In genomic region chr11:117643240-117643639, GRCm38 (mm10) we compare ENCODE assay signal across 12 mouse cellular contexts. TPM values are rescaled to one million over a fixed set of nuclear protein-coding genes. Genes with fewer than 3 reads are reported as not detected.
A peak's percentile ranks its signal among the peaks of the same experiment; 100 is the strongest.
DNase-seq lines count a peak whose midpoint lies in the region; ATAC-seq and TF ChIP-seq lines count a peak whose summit lies in the region.
"Had no signal": no experiment of that assay in that cellular context is flagged by ENCODE, and none has a peak within 500 bp of the region (broad histone marks: within the 10 kb centered on the region; RNA-seq: fewer than 3 reads in every experiment).

No protein-coding gene starts in this region.

- ATAC-seq in heart, embryonic 12.5 days (ENCODE audit: insufficient number of reproducible peaks, low FRiP score): no peak

- no peak for TF ChIP-seq POLR2A in myocyte (IDR thresholded peaks at IDR 0.05; ENCODE audit: insufficient read length, low read depth)

- H3K4me3 ChIP-seq in heart, embryonic 12.5 days: no peak overlapping the region
- no peak overlapping the region for H3K4me3 ChIP-seq in myocyte
- H3K4me3 ChIP-seq: embryonic facial prominence, embryonic 15.5 days; limb, embryonic 13.5 days; lung, embryonic 15.5 days; midbrain, embryonic 10.5 days had no signal

- peaks cover 13% of the 10 kb centered on the region for H3K4me1 ChIP-seq in heart, embryonic 12.5 days (replicated peaks)
- H3K4me1 ChIP-seq: embryonic facial prominence, embryonic 15.5 days; lung, embryonic 15.5 days had no signal

- DNase-seq in adrenal gland, postnatal 14 days: peak; percentile 9
- no peak for DNase-seq in adrenal gland, adult 8-10 months
- DNase-seq in heart, postnatal 10 days: peak; percentile 20 to 37
- DNase-seq in left cerebral cortex, postnatal 4 days: peak; percentile 29
- DNase-seq in left cerebral cortex, postnatal 36 days (ENCODE audit: low spot score in 2 of 2): no peak
- DNase-seq in adrenal gland, postnatal 36 days: no peak

- no peak overlapping the region for H3K4me2 ChIP-seq in heart, embryonic 12.5 days
- H3K4me2 ChIP-seq in myocyte (ENCODE audit: low read depth): peak overlapping the region; percentile 22
- H3K4me2 ChIP-seq: embryonic facial prominence, embryonic 15.5 days; limb, embryonic 13.5 days; lung, embryonic 15.5 days had no signal

- no peak overlapping the region for H3ac ChIP-seq in myocyte (ENCODE audit: control insufficient read depth, insufficient read length)

- intact Hi-C loops in heart, postnatal 10 days (cut with DNase I): no loop called here
- intact Hi-C loops in left cerebral cortex, postnatal 4 days (cut with DNase I): no loop called here
- intact Hi-C loops in left cerebral cortex, postnatal 36 days (cut with DNase I): no loop called here

- H3K79me2 ChIP-seq in myocyte (ENCODE audit: control insufficient read depth, insufficient read depth): no peaks in the 10 kb centered on the region

- H3K36me3 ChIP-seq in heart, embryonic 12.5 days: no peaks in the 10 kb centered on the region
- H3K36me3 ChIP-seq in myocyte (ENCODE audit: control insufficient read depth, insufficient read depth): no peaks in the 10 kb centered on the region
- H3K36me3 ChIP-seq: embryonic facial prominence, embryonic 15.5 days; limb, embryonic 13.5 days; lung, embryonic 15.5 days; midbrain, embryonic 10.5 days had no signal

- no peaks in the 10 kb centered on the region for H3K9me3 ChIP-seq in heart, embryonic 12.5 days (replicated peaks)
- H3K9me3 ChIP-seq: embryonic facial prominence, embryonic 15.5 days; limb, embryonic 13.5 days; lung, embryonic 15.5 days; midbrain, embryonic 10.5 days had no signal

- H3K27ac ChIP-seq in heart, embryonic 12.5 days (ENCODE audit: poor library complexity, severe bottlenecking): no peak overlapping the region
- H3K27ac ChIP-seq: embryonic facial prominence, embryonic 15.5 days; limb, embryonic 13.5 days; lung, embryonic 15.5 days; midbrain, embryonic 10.5 days had no signal

- H3K27me3 ChIP-seq in heart, embryonic 12.5 days (replicated peaks): peaks cover 16% of the 10 kb centered on the region; the same call in 1 of the 2 replicates
- peaks cover 4% of the 10 kb centered on the region for H3K27me3 ChIP-seq in myocyte (ENCODE audit: control insufficient read depth, insufficient read depth, insufficient read length)
- H3K27me3 ChIP-seq: embryonic facial prominence, embryonic 15.5 days; limb, embryonic 13.5 days; lung, embryonic 15.5 days had no signal

- H3K9ac ChIP-seq in heart, embryonic 12.5 days: no peak overlapping the region
- H3K9ac ChIP-seq: embryonic facial prominence, embryonic 15.5 days; limb, embryonic 13.5 days; lung, embryonic 15.5 days had no signal

- WGBS in heart, embryonic 12.5 days: 59% methylated on average over 10 of the region's 10 CpGs

TF ChIP-seq in myocyte, 11 proteins besides CTCF, POLR2A, EP300 and RAD21:
- no peak for TF ChIP-seq POLR2AphosphoS2 (IDR thresholded peaks at IDR 0.05; ENCODE audit: insufficient read length, low read depth)
- no peak for TF ChIP-seq MAX (IDR thresholded peaks at IDR 0.05; ENCODE audit: low read depth)
- TF ChIP-seq TCF3 (IDR thresholded peaks at IDR 0.05; ENCODE audit: insufficient read length, low read depth): no peak
- TF ChIP-seq E2F4 (IDR thresholded peaks at IDR 0.05; ENCODE audit: insufficient read depth): no peak
- no peak for TF ChIP-seq TCF12 (IDR thresholded peaks at IDR 0.05; ENCODE audit: insufficient read depth, poor library complexity, severe bottlenecking)
- TF ChIP-seq SRF (IDR thresholded peaks at IDR 0.05; ENCODE audit: control insufficient read depth, insufficient read length, low read depth): no peak
- TF ChIP-seq REST (IDR thresholded peaks at IDR 0.05; ENCODE audit: insufficient read depth, insufficient read length): no peak
- TF ChIP-seq USF1 (IDR thresholded peaks at IDR 0.05; ENCODE audit: low read depth): no peak
- no peak for TF ChIP-seq MYOG (IDR thresholded peaks at IDR 0.05; ENCODE audit: control insufficient read depth in 1 of 3, insufficient read depth in 1 of 3, insufficient read length in 2 of 3, low read depth in 2 of 3)
- no peak for TF ChIP-seq MYOD1 (IDR thresholded peaks at IDR 0.05; ENCODE audit: control insufficient read depth in 1 of 3, insufficient read length in 2 of 3, low read depth in 2 of 3)
- no peak for TF ChIP-seq CEBPB (IDR thresholded peaks at IDR 0.05; ENCODE audit: insufficient read depth, poor library complexity, severe bottlenecking)

RNA-seq across cellular contexts. Expression of gene Tnrc6c, which starts 10.8 kb away (rescaled TPM):
- total RNA-seq in adrenal gland, postnatal 14 days (2021): 22.7 and 29.5 TPM in 2 replicates
- total RNA-seq in adrenal gland, adult 8-10 months (2022): 10 to 100 TPM; 22.3 to 41.0 (median 31.9) TPM
- total RNA-seq in heart, postnatal 10 days (2021): 10 to 100 TPM; 32.2 to 33.9 TPM
- 7.6 and 8.2 TPM in 2 replicates for polyA plus RNA-seq in heart, embryonic 12.5 days (2016; fragmentation: Nextera tagmentation; extraction: Ambion mirVana)
- 10 to 100 TPM; 89.8 to 90.7 TPM for total RNA-seq in left cerebral cortex, postnatal 4 days (2021)
- total RNA-seq in left cerebral cortex, postnatal 36 days (2021): 10 to 100 TPM; 47.7 to 65.3 TPM
- 7.4 TPM for polyA plus RNA-seq in myocyte (2012; fragmentation: generic; extraction: Trizol)
- 10 to 100 TPM; 18.6 to 26.3 TPM for total RNA-seq in adrenal gland, postnatal 36 days (2021)

Comparison
In these comparisons a context has a peak if more than half of its experiments do, and no peak if none do; other contexts are left out.
1. DNase-seq: peak in adrenal gland, postnatal 14 days (single experiment), heart, postnatal 10 days (2 of 2) and left cerebral cortex, postnatal 4 days (single experiment); none in adrenal gland, adult 8-10 months (single experiment), left cerebral cortex, postnatal 36 days (0 of 2) and adrenal gland, postnatal 36 days (0 of 2).